Mouse (Mus musculus) frontal cortex, adult (tissue): ENCODE results near the gene Gabpb2.
A peak's percentile ranks its signal among the peaks of the same experiment; 100 is the strongest.
"Not testable (repeated sequence)": the region's sequence is repeated elsewhere in the genome, so short reads cannot be mapped to it uniquely, and the experiment has no call there.

ENCODE experiments used
- ATAC-seq: cut with Nextera tagmentation; 2 replicates; pipeline ENCODE4 v1.9.2; 2017; ENCODE audit warnings: mild to moderate bottlenecking, moderate library complexity, mixed read lengths; ENCODE audit not compliant: low TSS enrichment

Gabpb2 gene

GRCm38 (mm10) chr3:95159987-95160963, 57.4 kb downstream of the Gabpb2 start, which contains the start of gene Sema6c:
Gene Sema6c (plus strand): TSS chr3:95160457.
- ATAC-seq, result peak; percentile 97

DNA sequence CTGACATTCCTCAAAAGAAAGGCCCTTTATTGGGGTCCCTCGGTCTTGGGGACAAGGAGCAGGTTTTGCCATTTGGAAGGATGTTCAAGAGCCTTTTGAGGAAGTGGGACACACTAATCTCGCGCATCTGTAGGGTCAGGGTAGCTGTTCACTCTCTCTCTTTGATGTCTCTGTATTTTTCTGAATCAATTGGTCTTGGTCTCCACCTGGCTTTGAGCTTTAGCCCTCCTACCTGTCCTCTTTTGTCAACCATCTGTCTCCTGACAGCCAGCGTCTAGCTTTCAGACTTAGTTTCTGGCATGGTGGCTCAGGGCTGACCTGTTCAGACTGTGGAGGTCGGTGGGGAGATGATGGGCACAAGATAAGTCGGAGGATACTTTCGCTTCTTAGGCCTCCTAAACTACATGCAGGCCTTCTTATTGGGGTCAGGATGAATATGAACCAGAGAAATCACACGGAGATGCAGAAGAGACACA, 58.2 kb downstream of the Gabpb2 start:
- ATAC-seq, result no peak; the same call in 1 of the 2 replicates

- ATAC-seq, result no peak
Measured at GRCm38 (mm10) chr3:95153874-95154273, 63.8 kb downstream of the Gabpb2 start.

DNA sequence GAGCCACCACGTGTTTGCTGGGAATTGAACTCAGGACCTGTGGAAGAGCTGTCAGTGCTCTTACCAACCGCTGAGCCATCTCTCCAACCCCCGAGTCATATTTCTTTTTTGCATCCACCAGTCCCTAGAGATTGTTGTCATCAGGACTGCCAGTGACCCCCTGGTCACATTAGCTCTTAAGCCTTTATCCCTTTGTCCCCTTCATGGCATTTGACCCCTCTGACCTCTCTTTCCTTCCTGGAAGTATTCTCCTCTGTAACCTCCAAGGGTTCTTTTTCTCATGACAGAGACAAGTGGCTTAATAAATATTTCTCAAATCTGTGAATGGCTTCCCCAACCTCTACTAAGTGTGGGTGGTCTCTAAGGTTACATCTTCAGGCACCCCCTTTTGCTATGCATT, 69.8 kb downstream of the Gabpb2 start:
- no peak for ATAC-seq

DNA sequence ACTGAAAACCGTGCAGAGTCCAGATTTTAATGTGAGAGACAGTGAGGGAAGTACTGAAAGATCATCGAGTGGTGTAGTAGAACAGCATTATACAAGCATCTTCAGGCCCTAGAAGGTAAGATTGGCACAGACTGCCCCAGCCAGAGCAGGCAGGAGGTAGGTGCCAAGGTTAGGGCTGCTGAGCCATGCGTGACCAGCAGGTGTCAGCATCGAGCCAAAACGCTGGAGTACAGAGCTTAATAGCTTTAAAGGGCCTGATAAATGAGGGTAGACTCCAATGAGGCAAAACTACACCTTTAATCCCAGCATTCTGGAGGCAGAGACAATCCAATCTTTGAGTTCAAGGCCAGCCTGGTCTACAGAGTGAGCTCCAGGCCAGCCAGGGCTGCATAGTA, 75.1 kb downstream of the Gabpb2 start:
- peak; percentile 79 for ATAC-seq

DNA sequence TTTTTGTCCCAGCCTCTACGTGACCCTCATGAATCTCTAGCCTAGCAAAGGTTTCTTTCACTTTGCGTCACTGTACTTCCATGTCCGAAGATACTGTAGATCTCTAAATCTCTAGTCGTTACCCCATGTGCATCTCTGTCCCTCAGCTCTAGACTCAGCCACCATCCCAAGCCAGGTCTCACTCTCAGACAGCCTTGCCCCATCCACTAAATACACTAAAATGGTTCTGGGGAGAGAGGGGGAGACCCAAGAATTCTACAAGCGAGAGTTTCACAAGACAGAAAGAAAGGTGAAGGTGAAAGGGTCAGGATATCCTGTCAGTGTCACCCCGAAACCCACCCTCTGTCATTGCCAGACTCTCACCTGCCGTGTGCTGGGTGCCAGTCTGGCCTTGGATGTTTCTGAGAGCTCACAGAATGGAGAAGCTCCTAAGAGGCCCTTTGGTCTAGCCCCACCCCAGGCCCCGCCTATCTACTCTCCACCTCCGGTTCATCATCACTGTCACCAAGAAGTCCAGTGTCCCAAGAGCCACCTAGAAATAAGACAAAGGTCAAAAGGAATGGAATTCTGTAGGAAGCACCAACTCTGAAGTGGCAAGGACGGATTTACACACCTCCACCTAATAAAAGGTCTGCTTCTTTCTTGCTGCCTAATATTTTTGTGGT, 75.6 kb downstream of the Gabpb2 start, which contains the start of gene Tnfaip8l2:
TSS of gene Tnfaip8l2 (minus strand) at position 409 of the 665 bp plus-strand sequence.
- ATAC-seq, result 0 out of 2 replicates have a peak, but pooled peaks have one; percentile 24

GRCm38 (mm10) chr3:95141474-95141873, 76.2 kb downstream of the Gabpb2 start:
- no peak for ATAC-seq

GRCm38 (mm10) chr3:95140795-95141194, 76.9 kb downstream of the Gabpb2 start:
- ATAC-seq, result no peak

GRCm38 (mm10) chr3:95140289-95140595, 77.5 kb downstream of the Gabpb2 start:
- no peak for ATAC-seq

GRCm38 (mm10) chr3:95139586-95140288, 78.0 kb downstream of the Gabpb2 start:
- ATAC-seq, result no peak

- ATAC-seq, result no peak
Measured at GRCm38 (mm10) chr3:95136336-95136735, 81.4 kb downstream of the Gabpb2 start.

GRCm38 (mm10) chr3:95135433-95136052, 82.2 kb downstream of the Gabpb2 start:
- no peak for ATAC-seq

DNA sequence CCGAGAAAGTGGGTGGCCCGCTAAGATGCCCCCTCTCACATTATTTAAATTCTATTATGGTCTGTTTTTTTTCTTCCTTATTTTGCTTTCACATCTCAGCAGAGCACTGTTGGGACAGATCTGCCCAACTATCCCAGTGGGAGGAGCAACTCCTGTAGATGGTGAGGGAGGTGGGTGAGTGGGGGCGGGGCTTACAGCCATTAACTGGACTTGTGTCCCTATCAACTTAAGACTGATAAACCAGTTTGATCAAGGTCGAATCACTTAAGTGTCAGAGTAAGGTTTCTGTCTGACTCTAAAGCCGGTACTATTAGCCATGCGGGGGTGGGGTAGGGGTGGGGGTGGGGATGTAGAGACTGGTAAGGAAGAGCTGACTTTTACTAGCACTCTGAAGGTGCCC, 82.7 kb downstream of the Gabpb2 start:
- ATAC-seq, result no peak

- ATAC-seq, result 0 out of 2 replicates have a peak, but pooled peaks have one; percentile 11
Measured at GRCm38 (mm10) chr3:95134133-95134532, 83.6 kb downstream of the Gabpb2 start.

- peak; percentile 93 for ATAC-seq
Measured at GRCm38 (mm10) chr3:95133680-95134101, 84.0 kb downstream of the Gabpb2 start, which contains the start of the genes Scnm1 and Lysmd1. Gene Scnm1 (minus strand): TSS chr3:95134011. Gene Lysmd1 (plus strand): TSS chr3:95134088.

DNA sequence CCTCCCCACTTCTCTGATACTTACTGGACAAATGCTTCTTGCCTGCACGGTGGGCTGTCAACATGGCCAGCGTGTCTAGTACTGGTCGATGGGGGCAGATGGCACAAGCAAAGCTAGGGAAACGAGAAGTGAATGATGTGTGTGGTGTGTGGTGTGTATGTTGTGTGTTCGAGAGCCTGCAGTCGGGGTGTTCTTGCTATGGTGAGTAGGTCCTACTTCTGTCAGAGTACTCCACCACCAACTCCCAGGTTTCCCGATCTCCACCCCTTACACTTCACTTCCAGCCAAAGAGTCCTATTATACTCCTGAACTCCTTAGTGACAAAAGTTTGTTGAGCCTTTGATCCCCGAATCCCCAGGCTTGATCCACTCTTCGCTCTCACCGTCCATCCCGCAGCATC, 84.5 kb downstream of the Gabpb2 start:
- ATAC-seq, result 0 out of 2 replicates have a peak, but pooled peaks have one; percentile 6

- ATAC-seq, result not testable (repeated sequence)
Measured at GRCm38 (mm10) chr3:95132389-95132788, 85.3 kb downstream of the Gabpb2 start.
